Mouse (Mus musculus) layer of hippocampus, adult 9-11 months (tissue): ENCODE measurements around the gene D930048N14Rik.

Source experiments
- DNase-seq: peaks from one replicate; pipeline ENCODE4 v3.0.0; 2022

D930048N14Rik gene

GRCm38 (mm10) chr11:51707080-51707479 lies 56.3 kb downstream of the D930048N14Rik start:
- no peak for DNase-seq
